Mouse (Mus musculus): ENCODE data around the gene Lrrk2. TPM values are rescaled to one million over a fixed set of nuclear protein-coding genes. Genes with fewer than 3 reads are reported as not detected.

Gene Lrrk2
- polyA plus RNA-seq, 1 experiment, result 18.2 TPM

DNA sequence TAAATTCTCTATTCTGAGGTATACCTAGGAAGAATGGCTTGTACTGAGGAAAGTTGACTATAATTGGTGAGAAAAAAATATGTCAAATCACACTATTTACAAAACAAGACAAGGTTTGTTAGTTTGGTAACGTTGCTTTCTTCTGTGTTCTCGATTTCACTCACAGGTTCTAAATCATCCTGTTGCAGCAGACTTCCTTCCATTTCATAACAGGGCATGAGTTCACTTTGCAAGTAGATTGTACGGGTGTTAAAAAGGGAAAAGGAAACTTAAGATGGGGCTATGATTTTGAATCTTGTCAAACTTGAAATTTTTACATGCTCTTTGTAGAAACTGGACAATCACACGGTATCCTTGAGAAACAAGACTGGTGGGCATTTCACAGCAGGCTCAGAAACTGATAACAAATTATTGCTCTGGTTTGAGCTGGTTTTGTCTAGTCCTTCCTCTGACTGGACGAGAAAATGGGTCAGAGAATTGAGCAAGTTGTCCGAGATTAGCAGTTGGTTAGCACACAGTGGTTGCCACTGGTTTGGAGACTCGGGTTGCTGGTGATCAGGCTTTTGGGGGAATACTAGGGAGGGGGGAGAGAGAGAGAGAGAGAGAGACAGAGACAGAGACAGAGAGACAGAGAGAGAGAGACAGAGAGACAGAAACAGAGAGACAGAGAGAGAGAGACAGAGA lies 13.0 kb downstream of the Lrrk2 start:
- Histone ChIP-seq H3K4me3 (ENCODE audit: insufficient read depth, low read depth, low read length) (no peak overlapping the region), H3K36me3 (ENCODE audit: control insufficient read depth, insufficient read depth, low read length) (peaks cover 23% of the 10 kb centered on the region), H3K27me3 (replicated peaks; ENCODE audit: control insufficient read depth, insufficient read depth, low read length) (no peaks in the 10 kb centered on the region), H3K4me1 (ENCODE audit: control insufficient read depth, insufficient read depth, low read length) (no peaks in the 10 kb centered on the region; the same call in 1 of the 2 replicates), H3K27ac (ENCODE audit: insufficient read depth, low read depth, low read length) (no peak overlapping the region)
- DNase-seq, result no peak
- WGBS, result 58% methylated on average over 7 of the region's 7 CpGs
- TF ChIP-seq CTCF (conservative IDR thresholded peaks at IDR 0.05; ENCODE audit: insufficient read depth, insufficient read length, low read depth, low read length) (no peak), POLR2A (IDR thresholded peaks at IDR 0.05; ENCODE audit: low read depth, low read length) (no peak)

GRCm38 (mm10) chr15:91690648-91691047 lies 17.7 kb downstream of the Lrrk2 start:
- H3K27me3 ChIP-seq (replicated peaks; ENCODE audit: control insufficient read depth, insufficient read depth, low read length), result no peaks in the 10 kb centered on the region; the same call in 1 of the 2 replicates
- 53% methylated on average over 9 of the region's 9 CpGs for WGBS
- H3K4me3 ChIP-seq (ENCODE audit: insufficient read depth, low read depth, low read length), result no peak overlapping the region
- no peak overlapping the region for H3K27ac ChIP-seq (ENCODE audit: insufficient read depth, low read depth, low read length)
- TF ChIP-seq CTCF (conservative IDR thresholded peaks at IDR 0.05; ENCODE audit: insufficient read depth, insufficient read length, low read depth, low read length), result no peak
- TF ChIP-seq POLR2A (IDR thresholded peaks at IDR 0.05; ENCODE audit: low read depth, low read length), result no peak
- no peaks in the 10 kb centered on the region; the same call in 1 of the 2 replicates for H3K4me1 ChIP-seq (ENCODE audit: control insufficient read depth, insufficient read depth, low read length)
- peak; percentile 35 for DNase-seq
- peaks cover 8% of the 10 kb centered on the region for H3K36me3 ChIP-seq (ENCODE audit: control insufficient read depth, insufficient read depth, low read length)

- WGBS, result 97% methylated on average over 1 of the region's 1 CpGs
- no peaks in the 10 kb centered on the region; the same call in 1 of the 2 replicates for H3K27me3 ChIP-seq (replicated peaks; ENCODE audit: control insufficient read depth, insufficient read depth, low read length)
- TF ChIP-seq CTCF (conservative IDR thresholded peaks at IDR 0.05; ENCODE audit: insufficient read depth, insufficient read length, low read depth, low read length), result no peak
- no peak for TF ChIP-seq POLR2A (IDR thresholded peaks at IDR 0.05; ENCODE audit: low read depth, low read length)
- peaks cover 11% of the 10 kb centered on the region for H3K36me3 ChIP-seq (ENCODE audit: control insufficient read depth, insufficient read depth, low read length)
- no peak for DNase-seq
- no peak overlapping the region for H3K27ac ChIP-seq (ENCODE audit: insufficient read depth, low read depth, low read length)
- no peak overlapping the region for H3K4me3 ChIP-seq (ENCODE audit: insufficient read depth, low read depth, low read length)
- no peaks in the 10 kb centered on the region; the same call in 1 of the 2 replicates for H3K4me1 ChIP-seq (ENCODE audit: control insufficient read depth, insufficient read depth, low read length)
These were observed 20.1 kb downstream of the Lrrk2 start for GRCm38 (mm10) chr15:91693051-91693450.

DNA sequence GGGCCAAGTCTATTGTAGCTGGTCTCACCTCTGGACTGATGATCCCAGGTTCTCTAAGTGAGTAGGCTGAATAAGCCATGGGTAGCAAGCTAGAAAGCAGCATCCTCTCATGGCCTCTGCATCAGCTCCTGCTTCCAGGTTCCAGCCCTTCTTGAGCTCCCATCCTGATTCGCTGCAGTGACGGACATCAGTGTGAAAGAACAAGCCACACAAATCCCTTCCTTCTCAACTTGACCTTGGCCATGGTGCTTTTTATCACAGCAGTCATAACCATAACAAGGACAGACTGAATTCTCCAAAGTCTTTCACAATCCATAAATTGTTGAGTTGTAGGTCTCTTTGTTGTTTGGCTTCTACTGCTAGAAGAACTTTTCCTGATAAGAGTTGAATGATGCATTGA lies 20.9 kb downstream of the Lrrk2 start:
- DNase-seq, result no peak
- WGBS, result 97% methylated on average over 2 of the region's 2 CpGs
- Histone ChIP-seq H3K27ac (ENCODE audit: insufficient read depth, low read depth, low read length) (no peak overlapping the region), H3K4me1 (ENCODE audit: control insufficient read depth, insufficient read depth, low read length) (no peaks in the 10 kb centered on the region; the same call in 1 of the 2 replicates), H3K36me3 (ENCODE audit: control insufficient read depth, insufficient read depth, low read length) (peaks cover 14% of the 10 kb centered on the region), H3K4me3 (ENCODE audit: insufficient read depth, low read depth, low read length) (no peak overlapping the region), H3K27me3 (replicated peaks; ENCODE audit: control insufficient read depth, insufficient read depth, low read length) (no peaks in the 10 kb centered on the region; the same call in 1 of the 2 replicates)
- TF ChIP-seq POLR2A (IDR thresholded peaks at IDR 0.05; ENCODE audit: low read depth, low read length) (no peak), CTCF (conservative IDR thresholded peaks at IDR 0.05; ENCODE audit: insufficient read depth, insufficient read length, low read depth, low read length) (no peak)

GRCm38 (mm10) chr15:91700841-91701240 lies 27.9 kb downstream of the Lrrk2 start:
- Histone ChIP-seq H3K27me3 (replicated peaks; ENCODE audit: control insufficient read depth, insufficient read depth, low read length) (no peaks in the 10 kb centered on the region), H3K36me3 (ENCODE audit: control insufficient read depth, insufficient read depth, low read length) (peaks cover 12% of the 10 kb centered on the region), H3K27ac (ENCODE audit: insufficient read depth, low read depth, low read length) (no peak overlapping the region), H3K4me3 (ENCODE audit: insufficient read depth, low read depth, low read length) (no peak overlapping the region), H3K4me1 (ENCODE audit: control insufficient read depth, insufficient read depth, low read length) (peaks cover 15% of the 10 kb centered on the region)
- 37% methylated on average over 1 of the region's 1 CpGs for WGBS
- TF ChIP-seq POLR2A (IDR thresholded peaks at IDR 0.05; ENCODE audit: low read depth, low read length) (no peak), CTCF (conservative IDR thresholded peaks at IDR 0.05; ENCODE audit: insufficient read depth, insufficient read length, low read depth, low read length) (no peak)
- DNase-seq, result peak; percentile 59

DNA sequence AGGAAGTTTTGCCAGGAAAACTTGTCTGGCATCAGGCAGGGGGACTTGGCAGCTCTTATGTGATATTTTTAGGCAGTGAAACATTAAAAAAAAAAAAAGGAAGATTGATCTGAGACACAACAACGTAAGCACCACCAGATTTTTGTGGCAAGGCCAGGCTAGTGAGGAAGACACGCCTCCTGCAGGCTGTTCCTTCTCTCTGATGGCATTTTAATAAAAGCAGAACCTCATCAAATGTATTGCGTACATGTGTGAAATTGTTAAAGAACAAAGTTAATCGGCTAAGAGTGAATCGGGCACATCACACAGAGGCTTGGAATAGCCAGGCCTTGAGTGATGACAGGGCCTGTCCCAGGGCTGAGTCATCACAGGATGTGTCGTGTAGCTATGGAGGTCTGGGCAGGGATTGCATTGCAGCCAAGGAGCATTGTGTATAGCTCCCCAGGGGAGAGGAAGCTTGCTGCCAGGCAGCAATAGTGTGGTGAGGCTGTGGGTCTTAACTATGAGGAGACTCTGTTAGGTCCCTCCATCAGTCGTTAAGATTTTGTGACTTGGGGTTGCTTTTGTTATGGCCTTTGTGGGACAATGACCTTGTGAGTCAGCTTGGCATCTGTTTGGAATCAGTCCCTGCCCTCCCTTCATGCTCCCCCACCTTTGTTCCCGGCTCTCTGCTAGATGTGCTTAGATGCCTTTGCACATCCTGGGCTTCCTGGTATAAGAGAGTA lies 30.2 kb downstream of the Lrrk2 start:
- H3K27ac ChIP-seq (ENCODE audit: insufficient read depth, low read depth, low read length), result peak overlapping the region; percentile 49
- no peak overlapping the region for H3K4me3 ChIP-seq (ENCODE audit: insufficient read depth, low read depth, low read length)
- TF ChIP-seq CTCF (conservative IDR thresholded peaks at IDR 0.05; ENCODE audit: insufficient read depth, insufficient read length, low read depth, low read length) (0 out of 2 replicates have a peak, but pooled peaks have one; percentile 20), POLR2A (IDR thresholded peaks at IDR 0.05; ENCODE audit: low read depth, low read length) (no peak)
- WGBS, result 29% methylated on average over 8 of the region's 8 CpGs
- H3K36me3 ChIP-seq (ENCODE audit: control insufficient read depth, insufficient read depth, low read length), result peaks cover 5% of the 10 kb centered on the region
- peaks cover 15% of the 10 kb centered on the region for H3K4me1 ChIP-seq (ENCODE audit: control insufficient read depth, insufficient read depth, low read length)
- H3K27me3 ChIP-seq (replicated peaks; ENCODE audit: control insufficient read depth, insufficient read depth, low read length), result no peaks in the 10 kb centered on the region
- peak; percentile 76 for DNase-seq

- peaks cover 4% of the 10 kb centered on the region; the same call in 1 of the 2 replicates for H3K36me3 ChIP-seq (ENCODE audit: control insufficient read depth, insufficient read depth, low read length)
- H3K4me3 ChIP-seq (ENCODE audit: insufficient read depth, low read depth, low read length), result no peak overlapping the region
- no peaks in the 10 kb centered on the region for H3K27me3 ChIP-seq (replicated peaks; ENCODE audit: control insufficient read depth, insufficient read depth, low read length)
- peak overlapping the region; percentile 49 for H3K27ac ChIP-seq (ENCODE audit: insufficient read depth, low read depth, low read length)
- TF ChIP-seq POLR2A (IDR thresholded peaks at IDR 0.05; ENCODE audit: low read depth, low read length) (no peak), CTCF (conservative IDR thresholded peaks at IDR 0.05; ENCODE audit: insufficient read depth, insufficient read length, low read depth, low read length) (no peak)
- 67% methylated on average over 7 of the region's 7 CpGs for WGBS
- peaks cover 15% of the 10 kb centered on the region for H3K4me1 ChIP-seq (ENCODE audit: control insufficient read depth, insufficient read depth, low read length)
- DNase-seq, result peak; percentile 86
These were observed 31.1 kb downstream of the Lrrk2 start for GRCm38 (mm10) chr15:91704091-91704490.

Measured in kidney, adult 2 months (tissue).